Mouse (Mus musculus) frontal cortex, adult (tissue): Measurements from ENCODE around the gene Hist1h2an.
"Not testable (repeated sequence)": the region's sequence is repeated elsewhere in the genome, so short reads cannot be mapped to it uniquely, and the experiment has no call there.

Experiments used
- ATAC-seq: cut with Nextera tagmentation; 2 replicates; pipeline ENCODE4 v1.9.2; 2017; ENCODE audit warnings: mild to moderate bottlenecking, moderate library complexity, mixed read lengths; ENCODE audit not compliant: low TSS enrichment

Hist1h2an gene

GRCm38 (mm10) chr13:21786899-21787629 is at the start of gene Hist1h2an, which contains the start of gene Hist1h2bp:
TSS of gene Hist1h2an (minus strand) at chr13:21787218.
TSS of gene Hist1h2bp (plus strand) at chr13:21787461.
- peak; percentile 97 for ATAC-seq

- ATAC-seq: peak; percentile 99
Measured at GRCm38 (mm10) chr13:21833461-21833860, 46.4 kb upstream of the Hist1h2an start, which contains the start of the genes Hist1h2ap and Hist1h2br. TSS of gene Hist1h2ap (minus strand) at chr13:21833507. TSS of gene Hist1h2br (plus strand) at chr13:21833743.

- peak; percentile 79 for ATAC-seq
Measured at GRCm38 (mm10) chr13:21831418-21832394, 44.7 kb upstream of the Hist1h2an start, which contains the start of gene Hist1h4n. TSS of gene Hist1h4n (minus strand) at chr13:21832196.

- no peak for ATAC-seq
Measured at GRCm38 (mm10) chr13:21830344-21830743, 43.3 kb upstream of the Hist1h2an start.

- no peak for ATAC-seq
Measured at GRCm38 (mm10) chr13:21828511-21828910, 41.5 kb upstream of the Hist1h2an start.

- ATAC-seq: not testable (repeated sequence)
Measured at GRCm38 (mm10) chr13:21820082-21820890, 33.3 kb upstream of the Hist1h2an start.

- ATAC-seq: peak; percentile 47
Measured at GRCm38 (mm10) chr13:21812092-21812491, 25.1 kb upstream of the Hist1h2an start.

- ATAC-seq: peak; percentile 71
Measured at GRCm38 (mm10) chr13:21811539-21811938, 24.5 kb upstream of the Hist1h2an start, which contains the start of gene Hist1h4m. TSS of gene Hist1h4m (plus strand) at chr13:21811746.

- ATAC-seq: peak; percentile 29
Measured at GRCm38 (mm10) chr13:21811074-21811473, 24.1 kb upstream of the Hist1h2an start.

GRCm38 (mm10) chr13:21810073-21810472 is 23.1 kb upstream of the Hist1h2an start, which contains the start of the genes Hist1h2bq and Hist1h2ao:
TSS of gene Hist1h2bq (minus strand) at chr13:21810197.
TSS of gene Hist1h2ao (plus strand) at chr13:21810465.
- peak; percentile 99 for ATAC-seq

- peak; percentile 85 for ATAC-seq
Measured at GRCm38 (mm10) chr13:21803058-21803457, 16.0 kb upstream of the Hist1h2an start.

GRCm38 (mm10) chr13:21797163-21797562 is 10.1 kb upstream of the Hist1h2an start:
- not testable (repeated sequence) for ATAC-seq

- no peak for ATAC-seq
Measured at GRCm38 (mm10) chr13:21795584-21795983, 8.6 kb upstream of the Hist1h2an start.

- ATAC-seq: no peak
Measured at GRCm38 (mm10) chr13:21790601-21791283, 3.7 kb upstream of the Hist1h2an start.

GRCm38 (mm10) chr13:21789925-21790324 is 2.9 kb upstream of the Hist1h2an start:
- ATAC-seq: no peak

GRCm38 (mm10) chr13:21787760-21788593 is 959 bp upstream of the Hist1h2an start:
- ATAC-seq: no peak

- no peak for ATAC-seq
Measured at GRCm38 (mm10) chr13:21786189-21786898, 674 bp downstream of the Hist1h2an start.

GRCm38 (mm10) chr13:21784311-21784710 is 2.7 kb downstream of the Hist1h2an start:
- no peak for ATAC-seq

- no peak for ATAC-seq
Measured at GRCm38 (mm10) chr13:21783734-21784161, 3.3 kb downstream of the Hist1h2an start.
